Mouse (Mus musculus) frontal cortex, adult (tissue): ENCODE data around the gene Chil1.

ENCODE experiments used
- ATAC-seq: cut with Nextera tagmentation; 2 replicates; pipeline ENCODE4 v1.9.2; 2017; ENCODE audit warnings: mild to moderate bottlenecking, moderate library complexity, mixed read lengths; ENCODE audit not compliant: low TSS enrichment

Chil1 gene

GRCm38 (mm10) chr1:134204230-134204629, 22.3 kb downstream of the Chil1 start:
- ATAC-seq, result peak; percentile 51

- peak; percentile 21; the same call in 1 of the 2 replicates for ATAC-seq
Observed at GRCm38 (mm10) chr1:134205296-134206018, 23.5 kb downstream of the Chil1 start.

GRCm38 (mm10) chr1:134206085-134206484, 24.1 kb downstream of the Chil1 start:
- peak; percentile 20; the same call in 1 of the 2 replicates for ATAC-seq

GRCm38 (mm10) chr1:134210179-134210755, 28.3 kb downstream of the Chil1 start:
- ATAC-seq, result no peak

GRCm38 (mm10) chr1:134211043-134211442, 29.1 kb downstream of the Chil1 start:
- ATAC-seq, result no peak

GRCm38 (mm10) chr1:134211631-134212030, 29.7 kb downstream of the Chil1 start:
- ATAC-seq, result no peak

- no peak for ATAC-seq
Observed at GRCm38 (mm10) chr1:134212351-134212750, 30.4 kb downstream of the Chil1 start.

GRCm38 (mm10) chr1:134213405-134213804, 31.4 kb downstream of the Chil1 start:
- no peak for ATAC-seq

GRCm38 (mm10) chr1:134215059-134215458, 33.1 kb downstream of the Chil1 start:
- no peak for ATAC-seq

GRCm38 (mm10) chr1:134215751-134216628, 34.0 kb downstream of the Chil1 start:
- no peak for ATAC-seq

GRCm38 (mm10) chr1:134216629-134216971, 34.6 kb downstream of the Chil1 start:
- ATAC-seq, result no peak

- no peak for ATAC-seq
Observed at GRCm38 (mm10) chr1:134217028-134217481, 35.1 kb downstream of the Chil1 start.

GRCm38 (mm10) chr1:134217942-134218341, 36.0 kb downstream of the Chil1 start:
- ATAC-seq, result peak; percentile 55

GRCm38 (mm10) chr1:134219608-134220007, 37.6 kb downstream of the Chil1 start:
- no peak for ATAC-seq

GRCm38 (mm10) chr1:134221172-134221571, 39.2 kb downstream of the Chil1 start:
- no peak for ATAC-seq

- ATAC-seq, result no peak
Observed at GRCm38 (mm10) chr1:134222122-134223055, 40.4 kb downstream of the Chil1 start.

- no peak for ATAC-seq
Observed at GRCm38 (mm10) chr1:134224649-134225227, 42.8 kb downstream of the Chil1 start.

GRCm38 (mm10) chr1:134225375-134225774, 43.4 kb downstream of the Chil1 start:
- ATAC-seq, result no peak

GRCm38 (mm10) chr1:134226739-134227138, 44.8 kb downstream of the Chil1 start:
- no peak for ATAC-seq

- ATAC-seq, result no peak
Observed at GRCm38 (mm10) chr1:134229806-134230575, 48.0 kb downstream of the Chil1 start.
